ENCODE assay signal across 26 mouse cellular contexts in the genomic region with DNA sequence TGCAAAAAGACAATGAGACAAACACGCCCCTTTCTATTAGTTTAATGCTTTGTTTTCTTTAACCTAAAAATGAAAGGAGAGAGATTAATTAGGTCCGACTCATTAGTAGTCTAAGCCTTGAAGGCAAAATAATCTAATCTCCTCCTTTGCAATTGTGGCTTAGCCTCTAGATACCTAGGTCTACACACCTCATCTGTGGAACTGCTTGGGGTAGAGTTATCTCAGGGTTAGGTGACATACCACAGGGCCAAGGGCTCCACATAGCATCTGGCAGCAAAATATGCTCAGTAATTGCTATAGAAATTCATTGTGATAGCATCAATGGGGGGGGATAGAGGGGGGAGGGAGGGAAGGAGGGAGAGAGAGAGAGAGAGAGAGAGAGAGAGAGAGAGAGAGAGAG. TPM values are rescaled to one million over a fixed set of nuclear protein-coding genes. Genes with fewer than 3 reads are reported as not detected.
DNase-seq lines count a peak whose midpoint lies in the region; ATAC-seq and TF ChIP-seq lines count a peak whose summit lies in the region.
"Had no signal": no experiment of that assay in that cellular context is flagged by ENCODE, and none has a peak within 500 bp of the region (broad histone marks: within the 10 kb centered on the region; RNA-seq: fewer than 3 reads in every experiment).

No protein-coding gene starts in this region.

- no peak for DNase-seq in hindbrain, embryonic 11.5 days (ENCODE audit: low spot score)
- DNase-seq in hindbrain, postnatal 0 days (ENCODE audit: low spot score): no peak
- DNase-seq in midbrain, postnatal 0 days (ENCODE audit: low spot score): no peak
- DNase-seq in limb, embryonic 10.5 days (ENCODE audit: low spot score): no peak
- DNase-seq in embryo, embryonic 9.5 days (ENCODE audit: extremely low spot score): no peak
- DNase-seq: adrenal gland, adult 2 months; B cell, adult 2 months; cerebellum, adult 2 months; cerebellum, postnatal 14 days; heart, postnatal 14 days; kidney, adult 9 months; kidney, postnatal 10 days; layer of hippocampus, postnatal 36 days; left cerebral cortex, postnatal 4 days; liver, embryonic 13.5 days; lung, adult 18-20 months; lung, postnatal 4 days had no signal

- no peak overlapping the region for H3K4me3 ChIP-seq in hindbrain, embryonic 12.5 days
- H3K4me3 ChIP-seq in hindbrain, embryonic 11.5 days (ENCODE audit: low read depth, low read length): no peak overlapping the region
- H3K4me3 ChIP-seq in hindbrain, embryonic 15.5 days: no peak overlapping the region
- H3K4me3 ChIP-seq in hindbrain, postnatal 0 days (ENCODE audit: low read length): no peak overlapping the region
- no peak overlapping the region for H3K4me3 ChIP-seq in midbrain, postnatal 0 days (ENCODE audit: low read depth, low read length)
- H3K4me3 ChIP-seq in limb, embryonic 10.5 days: no peak overlapping the region
- H3K4me3 ChIP-seq: embryonic facial prominence, embryonic 10.5 days; embryonic facial prominence, embryonic 15.5 days; limb, embryonic 15.5 days; liver, embryonic 13.5 days; megakaryocyte, embryonic 14.5 days had no signal

- H3K9ac ChIP-seq in hindbrain, embryonic 12.5 days: no peak overlapping the region
- H3K9ac ChIP-seq in hindbrain, embryonic 11.5 days (ENCODE audit: low read depth, low read length): no peak overlapping the region
- H3K9ac ChIP-seq in hindbrain, embryonic 15.5 days: no peak overlapping the region
- H3K9ac ChIP-seq in hindbrain, postnatal 0 days (replicated peaks; ENCODE audit: low read length): no peak overlapping the region
- H3K9ac ChIP-seq in midbrain, postnatal 0 days (replicated peaks; ENCODE audit: low read length, poor library complexity, severe bottlenecking): no peak overlapping the region
- H3K9ac ChIP-seq: embryonic facial prominence, embryonic 15.5 days; limb, embryonic 15.5 days; liver, embryonic 13.5 days had no signal

- WGBS in hindbrain, embryonic 12.5 days: 71% methylated on average over 2 of the region's 2 CpGs
- WGBS in hindbrain, embryonic 11.5 days: 54% methylated on average over 2 of the region's 2 CpGs
- 51% methylated on average over 2 of the region's 2 CpGs for WGBS in hindbrain, embryonic 15.5 days
- 51% methylated on average over 2 of the region's 2 CpGs for WGBS in hindbrain, postnatal 0 days
- WGBS in midbrain, postnatal 0 days: 61% methylated on average over 2 of the region's 2 CpGs
- WGBS in limb, embryonic 10.5 days: 71% methylated on average over 2 of the region's 2 CpGs

- no peaks in the 10 kb centered on the region for H3K9me3 ChIP-seq in hindbrain, embryonic 12.5 days (replicated peaks)
- H3K9me3 ChIP-seq in hindbrain, embryonic 11.5 days (ENCODE audit: control insufficient read depth, low read length): no peaks in the 10 kb centered on the region
- no peaks in the 10 kb centered on the region for H3K9me3 ChIP-seq in hindbrain, embryonic 15.5 days
- H3K9me3 ChIP-seq in hindbrain, postnatal 0 days (ENCODE audit: low read length): no peaks in the 10 kb centered on the region
- no peaks in the 10 kb centered on the region for H3K9me3 ChIP-seq in midbrain, postnatal 0 days (ENCODE audit: low read length)
- H3K9me3 ChIP-seq in limb, embryonic 10.5 days (replicated peaks): no peaks in the 10 kb centered on the region
- H3K9me3 ChIP-seq: embryonic facial prominence, embryonic 15.5 days; limb, embryonic 15.5 days; liver, embryonic 13.5 days had no signal

- H3K27me3 ChIP-seq in hindbrain, embryonic 12.5 days: peaks cover 4% of the 10 kb centered on the region
- no peaks in the 10 kb centered on the region for H3K27me3 ChIP-seq in hindbrain, embryonic 11.5 days (ENCODE audit: control insufficient read depth, insufficient read depth, low read length)
- H3K27me3 ChIP-seq in hindbrain, embryonic 15.5 days: no peaks in the 10 kb centered on the region
- H3K27me3 ChIP-seq in hindbrain, postnatal 0 days (ENCODE audit: insufficient read depth, low read length): no peaks in the 10 kb centered on the region
- no peaks in the 10 kb centered on the region for H3K27me3 ChIP-seq in midbrain, postnatal 0 days (ENCODE audit: insufficient read depth, low read length)
- H3K27me3 ChIP-seq in limb, embryonic 10.5 days (ENCODE audit: low read depth, poor library complexity, severe bottlenecking): peaks cover 7% of the 10 kb centered on the region; the same call in 1 of the 2 replicates
- H3K27me3 ChIP-seq: embryonic facial prominence, embryonic 15.5 days; limb, embryonic 15.5 days; liver, embryonic 13.5 days had no signal

- peak; percentile 41; the same call in 1 of the 2 replicates for ATAC-seq in hindbrain, embryonic 12.5 days (ENCODE audit: low FRiP score)
- ATAC-seq in hindbrain, embryonic 11.5 days (ENCODE audit: low FRiP score): no peak
- ATAC-seq in hindbrain, embryonic 15.5 days (ENCODE audit: low FRiP score, low read depth): peak; percentile 48; the same call in 1 of the 2 replicates
- no peak for ATAC-seq in hindbrain, postnatal 0 days
- no peak for ATAC-seq in midbrain, postnatal 0 days (ENCODE audit: low FRiP score)
- ATAC-seq: activated CD4-positive, CD25-positive, alpha-beta regulatory T cell, adult 4 months had no signal

- no peak overlapping the region for H3K4me2 ChIP-seq in hindbrain, embryonic 12.5 days (replicated peaks)
- no peak overlapping the region for H3K4me2 ChIP-seq in hindbrain, embryonic 11.5 days (replicated peaks; ENCODE audit: low read depth, low read length)
- no peak overlapping the region for H3K4me2 ChIP-seq in hindbrain, embryonic 15.5 days
- no peak overlapping the region for H3K4me2 ChIP-seq in hindbrain, postnatal 0 days (ENCODE audit: low read depth, low read length)
- no peak overlapping the region for H3K4me2 ChIP-seq in midbrain, postnatal 0 days (ENCODE audit: low read depth, low read length, poor library complexity, severe bottlenecking)
- H3K4me2 ChIP-seq: embryonic facial prominence, embryonic 15.5 days; limb, embryonic 15.5 days; liver, embryonic 13.5 days had no signal

- peak overlapping the region; percentile 60; the same call in 1 of the 2 replicates for H3K27ac ChIP-seq in hindbrain, embryonic 12.5 days
- H3K27ac ChIP-seq in hindbrain, embryonic 11.5 days (ENCODE audit: low read depth, low read length): no peak overlapping the region
- peak overlapping the region; percentile 80 for H3K27ac ChIP-seq in hindbrain, embryonic 15.5 days (replicated peaks)
- 0 out of 2 replicates have a peak overlapping the region, but pooled peaks have one; percentile 62 for H3K27ac ChIP-seq in hindbrain, postnatal 0 days
- 0 out of 2 replicates have a peak overlapping the region, but pooled peaks have one; percentile 52 for H3K27ac ChIP-seq in midbrain, postnatal 0 days (ENCODE audit: low read depth, low read length)
- H3K27ac ChIP-seq in limb, embryonic 10.5 days: no peak overlapping the region
- H3K27ac ChIP-seq: embryonic facial prominence, embryonic 10.5 days; embryonic facial prominence, embryonic 15.5 days; limb, embryonic 15.5 days; liver, embryonic 13.5 days had no signal

- peaks cover 13% of the 10 kb centered on the region for H3K4me1 ChIP-seq in hindbrain, embryonic 12.5 days
- 0 out of 2 replicates have a peak, but pooled peaks cover 5% of the 10 kb centered on the region for H3K4me1 ChIP-seq in hindbrain, embryonic 11.5 days (replicated peaks; ENCODE audit: control insufficient read depth, insufficient read depth, low read length)
- H3K4me1 ChIP-seq in hindbrain, embryonic 15.5 days (replicated peaks): peaks cover 18% of the 10 kb centered on the region
- H3K4me1 ChIP-seq in hindbrain, postnatal 0 days (ENCODE audit: insufficient read depth, low read length): no peaks in the 10 kb centered on the region
- H3K4me1 ChIP-seq in midbrain, postnatal 0 days (ENCODE audit: insufficient read depth, low read length): no peaks in the 10 kb centered on the region
- peaks cover 16% of the 10 kb centered on the region for H3K4me1 ChIP-seq in limb, embryonic 10.5 days
- H3K4me1 ChIP-seq: liver, embryonic 13.5 days had no signal

- H3K36me3 ChIP-seq in hindbrain, embryonic 12.5 days: 0 out of 2 replicates have a peak, but pooled peaks cover 15% of the 10 kb centered on the region
- H3K36me3 ChIP-seq in hindbrain, embryonic 11.5 days (ENCODE audit: control insufficient read depth, insufficient read depth, low read length): no peaks in the 10 kb centered on the region
- no peaks in the 10 kb centered on the region for H3K36me3 ChIP-seq in hindbrain, embryonic 15.5 days
- H3K36me3 ChIP-seq in hindbrain, postnatal 0 days (ENCODE audit: insufficient read depth, low read length): no peaks in the 10 kb centered on the region
- 0 out of 2 replicates have a peak, but pooled peaks cover 7% of the 10 kb centered on the region for H3K36me3 ChIP-seq in midbrain, postnatal 0 days (ENCODE audit: insufficient read depth, low read length)
- H3K36me3 ChIP-seq in limb, embryonic 10.5 days: no peaks in the 10 kb centered on the region
- H3K36me3 ChIP-seq: embryonic facial prominence, embryonic 10.5 days; embryonic facial prominence, embryonic 15.5 days; limb, embryonic 15.5 days; liver, embryonic 13.5 days had no signal

- TF ChIP-seq CTCF in hindbrain, postnatal 0 days (IDR thresholded peaks at IDR 0.05; ENCODE audit: low read depth): no peak
- TF ChIP-seq CTCF in midbrain, postnatal 0 days (IDR thresholded peaks at IDR 0.05): no peak

RNA-seq across cellular contexts. Expression of a gene that starts 18.0 kb away (rescaled TPM):
- polyA plus RNA-seq in hindbrain, embryonic 12.5 days (2016; fragmentation: Nextera tagmentation; extraction: Ambion mirVana): 28.9 and 31.9 TPM in 2 replicates
- 13.8 and 22.8 TPM in 2 replicates for polyA plus RNA-seq in hindbrain, embryonic 11.5 days (2014; fragmentation: Nextera tagmentation; extraction: Ambion mirVana)
- 23.5 and 25.7 TPM in 2 replicates for polyA plus RNA-seq in hindbrain, embryonic 15.5 days (2015; fragmentation: Nextera tagmentation; extraction: Ambion mirVana)
- total RNA-seq in hindbrain, postnatal 0 days (2014; rRNA removed): 69.2 and 78.5 TPM in 2 replicates
- polyA plus RNA-seq in hindbrain, postnatal 0 days (2015; fragmentation: Nextera tagmentation; extraction: Ambion mirVana): 10.8 and 13.3 TPM in 2 replicates
- 72.3 and 74.2 TPM in 2 replicates for total RNA-seq in midbrain, postnatal 0 days (2014; rRNA removed)
- polyA plus RNA-seq in midbrain, postnatal 0 days (2015; fragmentation: Nextera tagmentation; extraction: Ambion mirVana): 15.4 and 17.0 TPM in 2 replicates
- polyA plus RNA-seq in limb, embryonic 10.5 days (2016; fragmentation: Nextera tagmentation; extraction: Ambion mirVana): 0.97 and 1.1 TPM in 2 replicates
- total RNA-seq: monocyte, adult 5-6 weeks had no signal
- polyA plus RNA-seq: heart, embryonic 14.5 days had no signal

Comparison
In these comparisons a context has a peak if more than half of its experiments do, and no peak if none do; other contexts are left out.
1. ATAC-seq: peak in hindbrain, embryonic 12.5 days (single experiment) and hindbrain, embryonic 15.5 days (single experiment); none in hindbrain, embryonic 11.5 days (single experiment), hindbrain, postnatal 0 days (single experiment) and midbrain, postnatal 0 days (single experiment).
2. H3K27ac ChIP-seq: peak in hindbrain, embryonic 12.5 days (single experiment), hindbrain, embryonic 15.5 days (single experiment), hindbrain, postnatal 0 days (single experiment) and midbrain, postnatal 0 days (single experiment); none in hindbrain, embryonic 11.5 days (single experiment) and limb, embryonic 10.5 days (single experiment).